Mouse (Mus musculus) regulatory T cell (primary cell): ENCODE measurements around the gene Erfe.

Source experiments
- in situ Hi-C: fragments of 300-600 bp; cut with MboI, MseI; formaldehyde crosslinking; loops from one replicate; pipeline ENCODE4 v1.15.1; 2025; ENCODE audit warnings: high pct_unique_total_duplicates

Gene Erfe

DNA sequence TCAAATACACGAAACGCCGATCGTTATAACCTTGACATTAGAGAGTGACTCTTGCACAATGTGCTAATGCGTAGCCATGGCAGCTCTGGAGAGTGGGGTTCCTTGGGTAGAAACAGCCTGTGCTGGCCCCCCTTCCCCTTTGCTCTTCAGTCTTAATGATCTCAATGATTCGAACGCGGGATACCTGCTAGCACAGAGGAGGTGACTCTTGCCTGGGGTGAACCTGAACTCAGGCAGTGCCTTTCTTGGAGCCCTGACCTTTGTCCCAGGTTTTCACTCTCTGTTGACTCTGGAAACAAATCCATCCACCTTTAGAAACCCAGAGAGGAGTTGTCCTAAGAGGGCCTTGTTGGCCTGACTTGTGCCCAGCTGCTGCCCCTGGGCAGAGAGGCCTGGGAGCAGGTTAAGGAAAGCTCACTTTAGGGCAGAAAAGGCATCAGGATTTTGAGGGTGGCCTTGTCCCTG, 54.4 kb downstream of the Erfe start:
- in situ Hi-C loops, result no loop called here
